Mouse (Mus musculus) CH12.LX (cell line): ENCODE measurements around the gene 2700081O15Rik. TPM values are rescaled to one million over a fixed set of nuclear protein-coding genes. Genes with fewer than 3 reads are reported as not detected.

Experiments used
- polyA plus RNA-seq: library from polyadenylated mRNA; unstranded; fragments of >175 nt; gene quantifications from 2 replicates; pipeline ENCODE4 v1.2.1, GENCODE M21; 2012; ENCODE audit warnings: low read depth; ENCODE audit not compliant: insufficient read length
- total RNA-seq, 2 experiments: library from RNA; depleted of rRNA; stranded (reverse); fragments of 300-350 nt in 1 of 2; fragments of >200 nt in 1 of 2; gene quantifications; 2 replicates each; pipeline ENCODE4 v1.2.3; 2012 to 2014

The 2700081O15Rik gene
- total and polyA plus RNA-seq, 3 experiments = 7.2 to 12.3 (median 9.8) TPM

Other genes with a start within 250 kb of the 2700081O15Rik start
- 102 and 114 TPM in 2 replicates for gene Otub1, start 211.3 kb upstream of the 2700081O15Rik start, total RNA-seq (2012; rRNA removed)
- 115 and 119 TPM in 2 replicates for gene Otub1, start 211.3 kb upstream of the 2700081O15Rik start, total RNA-seq (2014; rRNA removed)
- 126 and 139 TPM in 2 replicates for gene Otub1, start 211.3 kb upstream of the 2700081O15Rik start, polyA plus RNA-seq
- gene Cox8a, start 200.0 kb upstream of the 2700081O15Rik start, total RNA-seq (2012; rRNA removed) = 797 and 822 TPM in 2 replicates
- gene Cox8a, start 200.0 kb upstream of the 2700081O15Rik start, total RNA-seq (2014; rRNA removed) = 275 and 326 TPM in 2 replicates
- gene Cox8a, start 200.0 kb upstream of the 2700081O15Rik start, polyA plus RNA-seq = 617 and 896 TPM in 2 replicates
- gene Naa40, start 176.4 kb upstream of the 2700081O15Rik start, total RNA-seq (2012; rRNA removed) = 40.6 and 45.5 TPM in 2 replicates
- gene Naa40, start 176.4 kb upstream of the 2700081O15Rik start, total RNA-seq (2014; rRNA removed) = 63.1 and 65.7 TPM in 2 replicates
- 61.2 and 69.3 TPM in 2 replicates for gene Naa40, start 176.4 kb upstream of the 2700081O15Rik start, polyA plus RNA-seq
- 12.0 and 13.3 TPM in 2 replicates for gene Rcor2, start 150.3 kb upstream of the 2700081O15Rik start, total RNA-seq (2012; rRNA removed)
- 9.2 and 10.3 TPM in 2 replicates for gene Rcor2, start 150.3 kb upstream of the 2700081O15Rik start, total RNA-seq (2014; rRNA removed)
- 22.8 and 28.2 TPM in 2 replicates for gene Rcor2, start 150.3 kb upstream of the 2700081O15Rik start, polyA plus RNA-seq
- 19.0 and 20.6 TPM in 2 replicates for gene Mark2, start 75.8 kb upstream of the 2700081O15Rik start, total RNA-seq (2012; rRNA removed)
- gene Mark2, start 75.8 kb upstream of the 2700081O15Rik start, total RNA-seq (2014; rRNA removed) = 6.3 and 8.1 TPM in 2 replicates
- 33.4 and 34.4 TPM in 2 replicates for gene Mark2, start 75.8 kb upstream of the 2700081O15Rik start, polyA plus RNA-seq
- gene Spindoc, start 34.6 kb upstream of the 2700081O15Rik start, total RNA-seq (2012; rRNA removed) = 9.0 and 10.1 TPM in 2 replicates
- 7.9 and 10.6 TPM in 2 replicates for gene Spindoc, start 34.6 kb upstream of the 2700081O15Rik start, total RNA-seq (2014; rRNA removed)
- 15.7 and 21.7 TPM in 2 replicates for gene Spindoc, start 34.6 kb upstream of the 2700081O15Rik start, polyA plus RNA-seq
- 29.0 and 32.7 TPM in 2 replicates for gene Rtn3, start 65.7 kb downstream of the 2700081O15Rik start, total RNA-seq (2012; rRNA removed)
- 33.0 and 39.1 TPM in 2 replicates for gene Rtn3, start 65.7 kb downstream of the 2700081O15Rik start, total RNA-seq (2014; rRNA removed)
- 97.5 and 102 TPM in 2 replicates for gene Rtn3, start 65.7 kb downstream of the 2700081O15Rik start, polyA plus RNA-seq
- gene Atl3, start 76.4 kb downstream of the 2700081O15Rik start, total RNA-seq (2012; rRNA removed) = 7.3 and 9.2 TPM in 2 replicates
- gene Atl3, start 76.4 kb downstream of the 2700081O15Rik start, total RNA-seq (2014; rRNA removed) = 17.5 and 19.8 TPM in 2 replicates
- gene Atl3, start 76.4 kb downstream of the 2700081O15Rik start, polyA plus RNA-seq = 11.3 and 14.3 TPM in 2 replicates
- gene Pla2g16, start 139.8 kb downstream of the 2700081O15Rik start, total RNA-seq (2012; rRNA removed) = 19.9 and 28.2 TPM in 2 replicates
- gene Pla2g16, start 139.8 kb downstream of the 2700081O15Rik start, total RNA-seq (2014; rRNA removed) = 17.9 and 19.5 TPM in 2 replicates
- 12.5 and 15.4 TPM in 2 replicates for gene Pla2g16, start 139.8 kb downstream of the 2700081O15Rik start, polyA plus RNA-seq
- not detected in 2 replicates for gene Lgals12, start 189.6 kb downstream of the 2700081O15Rik start, total RNA-seq (2012; rRNA removed)
- gene Lgals12, start 189.6 kb downstream of the 2700081O15Rik start, total RNA-seq (2014; rRNA removed) = not detected in 2 replicates
- gene Lgals12, start 189.6 kb downstream of the 2700081O15Rik start, polyA plus RNA-seq = not detected in 2 replicates
- not detected in 2 replicates for gene Hrasls5, start 194.9 kb downstream of the 2700081O15Rik start, total RNA-seq (2012; rRNA removed)
- not detected in 2 replicates for gene Hrasls5, start 194.9 kb downstream of the 2700081O15Rik start, total RNA-seq (2014; rRNA removed)
- gene Hrasls5, start 194.9 kb downstream of the 2700081O15Rik start, polyA plus RNA-seq = not detected in 2 replicates